Mouse (Mus musculus): Measurements from ENCODE around the gene Ndufc1. TPM values are rescaled to one million over a fixed set of nuclear protein-coding genes. Genes with fewer than 3 reads are reported as not detected.

Ndufc1 gene
- 48.3 TPM for total RNA-seq (2023)

GRCm38 (mm10) chr3:51408561-51409183 lies at the start of gene Ndufc1:
Gene Ndufc1 (minus strand): TSS chr3:51408988.

GRCm38 (mm10) chr3:51415098-51416072 lies 6.6 kb upstream of the Ndufc1 start, which contains the start of gene Naa15:
Gene Naa15 (plus strand): TSS chr3:51415148.

GRCm38 (mm10) chr3:51396219-51397068 lies 12.3 kb downstream of the Ndufc1 start, which contains the start of gene Mgarp:
Gene Mgarp (minus strand): TSS chr3:51396738.

Other genes with a start within 250 kb of the Ndufc1 start
- 9.5 TPM for gene Noct, start 184.5 kb downstream of the Ndufc1 start, total RNA-seq (2023)
- 128 TPM for gene Elf2, start 68.3 kb downstream of the Ndufc1 start, total RNA-seq (2023)
- gene Mgarp, start 12.2 kb downstream of the Ndufc1 start, total RNA-seq (2023) = not detected
- 116 TPM for gene Naa15, start 6.2 kb upstream of the Ndufc1 start, total RNA-seq (2023)
- gene Rab33b, start 74.9 kb upstream of the Ndufc1 start, total RNA-seq (2023) = 33.0 TPM
- gene Setd7, start 151.9 kb upstream of the Ndufc1 start, total RNA-seq (2023) = 71.9 TPM